Mouse (Mus musculus): ENCODE measurements around the gene Cped1. TPM values are rescaled to one million over a fixed set of nuclear protein-coding genes. Genes with fewer than 3 reads are reported as not detected.
"Not testable (repeated sequence)": the region's sequence is repeated elsewhere in the genome, so short reads cannot be mapped to it uniquely, and the experiment has no call there.

The Cped1 gene
- polyA plus RNA-seq, 1 experiment = 0.79 TPM

- H3K27me3 ChIP-seq (ENCODE audit: control insufficient read depth, insufficient read depth, insufficient read length) = no peaks in the 10 kb centered on the region
- H3ac ChIP-seq (ENCODE audit: control insufficient read depth, insufficient read length) = no peak overlapping the region
- TF ChIP-seq MAX (IDR thresholded peaks at IDR 0.05; ENCODE audit: low read depth) (no peak), MYOG (IDR thresholded peaks at IDR 0.05; ENCODE audit: control insufficient read depth in 1 of 3, insufficient read depth in 1 of 3, insufficient read length in 2 of 3, low read depth in 2 of 3) (no peak), CEBPB (IDR thresholded peaks at IDR 0.05; ENCODE audit: insufficient read depth, poor library complexity, severe bottlenecking) (no peak), TCF3 (IDR thresholded peaks at IDR 0.05; ENCODE audit: insufficient read length, low read depth) (no peak), SRF (IDR thresholded peaks at IDR 0.05; ENCODE audit: control insufficient read depth, insufficient read length, low read depth) (no peak), POLR2A (IDR thresholded peaks at IDR 0.05; ENCODE audit: insufficient read length, low read depth) (no peak), POLR2AphosphoS2 (IDR thresholded peaks at IDR 0.05; ENCODE audit: insufficient read length, low read depth) (no peak), TCF12 (IDR thresholded peaks at IDR 0.05; ENCODE audit: insufficient read depth, poor library complexity, severe bottlenecking) (no peak), USF1 (IDR thresholded peaks at IDR 0.05; ENCODE audit: low read depth) (no peak), REST (IDR thresholded peaks at IDR 0.05; ENCODE audit: insufficient read depth, insufficient read length) (no peak), MYOD1 (IDR thresholded peaks at IDR 0.05; ENCODE audit: control insufficient read depth in 1 of 3, insufficient read length in 2 of 3, low read depth in 2 of 3) (no peak), E2F4 (IDR thresholded peaks at IDR 0.05; ENCODE audit: insufficient read depth) (no peak)
- no peaks in the 10 kb centered on the region for H3K79me2 ChIP-seq (ENCODE audit: control insufficient read depth, insufficient read depth)
- no peaks in the 10 kb centered on the region for H3K36me3 ChIP-seq (ENCODE audit: control insufficient read depth, insufficient read depth)
- H3K4me2 ChIP-seq (ENCODE audit: low read depth) = no peak overlapping the region
- no peak overlapping the region for H3K4me3 ChIP-seq
Measured at GRCm38 (mm10) chr6:22122693-22123092, 137.0 kb downstream of the Cped1 start.

GRCm38 (mm10) chr6:22123332-22123731 is 137.6 kb downstream of the Cped1 start:
- Histone ChIP-seq H3K27me3 (ENCODE audit: control insufficient read depth, insufficient read depth, insufficient read length) (no peaks in the 10 kb centered on the region), H3ac (ENCODE audit: control insufficient read depth, insufficient read length) (no peak overlapping the region), H3K79me2 (ENCODE audit: control insufficient read depth, insufficient read depth) (no peaks in the 10 kb centered on the region), H3K36me3 (ENCODE audit: control insufficient read depth, insufficient read depth) (no peaks in the 10 kb centered on the region), H3K4me3 (no peak overlapping the region), H3K4me2 (ENCODE audit: low read depth) (no peak overlapping the region)
- TF ChIP-seq MYOG (IDR thresholded peaks at IDR 0.05; ENCODE audit: control insufficient read depth in 1 of 3, insufficient read depth in 1 of 3, insufficient read length in 2 of 3, low read depth in 2 of 3) (no peak), TCF3 (IDR thresholded peaks at IDR 0.05; ENCODE audit: insufficient read length, low read depth) (no peak), POLR2A (IDR thresholded peaks at IDR 0.05; ENCODE audit: insufficient read length, low read depth) (no peak), MAX (IDR thresholded peaks at IDR 0.05; ENCODE audit: low read depth) (no peak), USF1 (IDR thresholded peaks at IDR 0.05; ENCODE audit: low read depth) (no peak), REST (IDR thresholded peaks at IDR 0.05; ENCODE audit: insufficient read depth, insufficient read length) (no peak), SRF (IDR thresholded peaks at IDR 0.05; ENCODE audit: control insufficient read depth, insufficient read length, low read depth) (no peak), MYOD1 (IDR thresholded peaks at IDR 0.05; ENCODE audit: control insufficient read depth in 1 of 3, insufficient read length in 2 of 3, low read depth in 2 of 3) (no peak), CEBPB (IDR thresholded peaks at IDR 0.05; ENCODE audit: insufficient read depth, poor library complexity, severe bottlenecking) (no peak), E2F4 (IDR thresholded peaks at IDR 0.05; ENCODE audit: insufficient read depth) (no peak), POLR2AphosphoS2 (IDR thresholded peaks at IDR 0.05; ENCODE audit: insufficient read length, low read depth) (no peak), TCF12 (IDR thresholded peaks at IDR 0.05; ENCODE audit: insufficient read depth, poor library complexity, severe bottlenecking) (no peak)

GRCm38 (mm10) chr6:22124575-22125330 is 139.0 kb downstream of the Cped1 start:
- not testable (repeated sequence) for H3ac ChIP-seq (ENCODE audit: control insufficient read depth, insufficient read length); H3K4me3 ChIP-seq; H3K36me3 ChIP-seq (ENCODE audit: control insufficient read depth, insufficient read depth); H3K4me2 ChIP-seq (ENCODE audit: low read depth); H3K27me3 ChIP-seq (ENCODE audit: control insufficient read depth, insufficient read depth, insufficient read length); H3K79me2 ChIP-seq (ENCODE audit: control insufficient read depth, insufficient read depth)

- no peaks in the 10 kb centered on the region for H3K36me3 ChIP-seq (ENCODE audit: control insufficient read depth, insufficient read depth)
- H3K27me3 ChIP-seq (ENCODE audit: control insufficient read depth, insufficient read depth, insufficient read length) = no peaks in the 10 kb centered on the region
- H3K4me2 ChIP-seq (ENCODE audit: low read depth) = no peak overlapping the region
- H3ac ChIP-seq (ENCODE audit: control insufficient read depth, insufficient read length) = no peak overlapping the region
- no peaks in the 10 kb centered on the region for H3K79me2 ChIP-seq (ENCODE audit: control insufficient read depth, insufficient read depth)
- H3K4me3 ChIP-seq = no peak overlapping the region
- TF ChIP-seq TCF3 (IDR thresholded peaks at IDR 0.05; ENCODE audit: insufficient read length, low read depth) (no peak), MYOG (IDR thresholded peaks at IDR 0.05; ENCODE audit: control insufficient read depth in 1 of 3, insufficient read depth in 1 of 3, insufficient read length in 2 of 3, low read depth in 2 of 3) (no peak), POLR2A (IDR thresholded peaks at IDR 0.05; ENCODE audit: insufficient read length, low read depth) (no peak), SRF (IDR thresholded peaks at IDR 0.05; ENCODE audit: control insufficient read depth, insufficient read length, low read depth) (no peak), TCF12 (IDR thresholded peaks at IDR 0.05; ENCODE audit: insufficient read depth, poor library complexity, severe bottlenecking) (no peak), USF1 (IDR thresholded peaks at IDR 0.05; ENCODE audit: low read depth) (no peak), POLR2AphosphoS2 (IDR thresholded peaks at IDR 0.05; ENCODE audit: insufficient read length, low read depth) (no peak), MAX (IDR thresholded peaks at IDR 0.05; ENCODE audit: low read depth) (no peak), CEBPB (IDR thresholded peaks at IDR 0.05; ENCODE audit: insufficient read depth, poor library complexity, severe bottlenecking) (no peak), MYOD1 (IDR thresholded peaks at IDR 0.05; ENCODE audit: control insufficient read depth in 1 of 3, insufficient read length in 2 of 3, low read depth in 2 of 3) (no peak), REST (IDR thresholded peaks at IDR 0.05; ENCODE audit: insufficient read depth, insufficient read length) (no peak), E2F4 (IDR thresholded peaks at IDR 0.05; ENCODE audit: insufficient read depth) (no peak)
Measured at GRCm38 (mm10) chr6:22135038-22135631, 149.4 kb downstream of the Cped1 start.
